Mouse (Mus musculus): ENCODE data around the gene Zfand3.
A peak's percentile ranks its signal among the peaks of the same experiment; 100 is the strongest.

Gene Zfand3

DNA sequence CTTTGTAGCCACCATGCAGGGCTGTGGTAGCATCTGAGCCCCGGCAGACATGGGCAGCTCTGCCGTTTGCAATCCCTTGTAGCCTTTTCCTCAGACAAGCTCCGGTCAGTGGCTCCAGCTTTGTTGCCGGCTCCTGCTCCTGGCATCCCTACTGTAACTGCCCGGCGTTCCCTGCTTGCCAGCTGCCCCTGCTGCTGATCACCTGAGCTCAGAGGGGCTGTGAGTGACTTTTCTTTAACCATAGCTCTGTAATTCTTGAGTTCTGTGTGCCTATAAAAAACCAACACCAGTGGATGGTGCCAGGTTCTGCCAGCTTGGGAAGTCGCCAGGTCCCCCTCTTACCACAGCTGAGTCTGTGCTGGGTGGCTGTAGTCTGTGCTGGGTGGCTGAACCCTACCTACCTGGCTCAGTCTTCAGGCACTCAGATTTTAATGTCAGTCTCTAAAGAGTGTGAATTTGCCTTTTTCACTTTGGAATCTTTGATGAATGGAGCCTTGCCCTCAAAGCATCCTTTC, 150.9 kb downstream of the Zfand3 start:
- no peak for DNase-seq

DNA sequence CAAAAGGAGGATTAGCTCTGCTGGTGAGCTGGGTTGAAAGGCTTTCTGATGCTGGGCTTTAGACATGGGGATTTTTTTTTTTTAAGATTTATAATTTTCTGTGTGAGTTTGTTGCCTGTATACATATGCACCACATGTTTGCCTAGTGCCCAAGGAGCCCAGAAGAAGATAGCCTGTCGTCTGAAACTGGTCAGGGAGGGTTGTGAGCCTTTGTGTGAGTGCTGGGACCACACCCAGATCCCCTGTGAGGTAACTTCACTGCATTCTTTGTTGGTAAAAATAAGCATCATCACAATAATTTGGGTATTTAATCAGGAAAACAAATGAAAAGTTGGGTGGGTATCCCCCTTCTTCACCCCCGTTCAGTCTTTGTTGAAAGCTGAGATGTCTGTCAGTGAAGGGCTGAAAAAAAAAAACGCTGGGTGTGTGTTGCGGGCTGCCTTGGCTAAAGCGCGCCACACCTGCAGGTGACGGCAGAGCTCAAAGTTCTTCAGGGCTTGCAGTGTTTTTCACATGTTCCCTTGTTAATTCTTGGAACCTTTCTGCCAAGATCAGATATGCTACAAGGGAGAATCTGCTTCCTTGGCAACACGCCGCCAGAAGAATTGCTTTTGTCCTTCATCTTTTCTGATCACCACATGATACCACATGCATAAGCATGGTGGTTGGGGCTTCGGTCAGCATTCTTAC, 154.0 kb downstream of the Zfand3 start:
- no peak for DNase-seq

DNA sequence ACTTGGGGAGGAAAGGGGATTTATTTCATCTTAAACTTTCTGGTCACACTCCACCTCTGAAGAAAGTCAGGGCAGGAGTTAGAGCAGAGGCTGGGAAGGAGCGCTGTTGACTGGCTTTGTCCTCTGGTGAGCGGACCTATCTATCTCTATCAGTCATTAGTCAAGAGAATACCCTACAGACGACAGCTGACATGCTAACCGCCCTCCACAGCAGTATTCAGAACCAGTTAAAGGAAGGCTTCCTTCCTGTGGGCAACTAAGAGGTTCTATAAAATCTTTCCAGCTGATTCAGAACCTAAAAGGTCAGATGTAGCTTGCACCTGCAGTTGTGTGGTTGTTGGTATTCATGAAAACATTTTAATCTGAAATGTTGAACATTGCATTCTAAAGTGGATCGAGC, 154.8 kb downstream of the Zfand3 start:
- no peak for DNase-seq

DNA sequence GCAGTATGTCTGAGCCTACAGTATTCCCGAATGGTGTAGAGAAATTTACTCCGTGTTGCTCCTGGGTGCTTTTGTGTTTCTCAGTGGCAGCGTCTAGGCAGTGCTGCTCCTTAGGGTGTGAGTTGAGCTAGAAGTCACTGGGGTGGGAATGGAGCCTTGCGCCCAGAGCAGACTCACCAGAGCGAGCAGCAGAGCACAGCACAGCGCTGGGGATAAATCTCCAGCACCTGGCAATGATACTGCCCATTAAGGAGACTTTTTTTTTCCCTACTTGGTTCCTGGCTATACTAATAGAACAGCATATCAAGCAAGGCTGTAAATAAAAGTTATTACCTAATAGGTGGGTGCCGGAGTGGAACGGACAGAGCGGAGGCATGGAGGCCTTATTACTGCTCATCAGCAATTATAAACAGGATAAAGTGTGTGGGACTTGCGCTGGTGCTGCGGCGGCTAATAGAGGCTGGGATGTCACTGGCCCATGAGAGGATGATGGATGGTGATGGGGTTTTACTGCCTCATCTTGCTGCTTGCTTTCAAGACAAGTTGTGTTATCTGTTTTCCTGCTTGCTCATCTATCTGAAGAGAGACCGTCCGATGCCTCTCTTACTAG, 156.4 kb downstream of the Zfand3 start:
- DNase-seq: no peak

DNA sequence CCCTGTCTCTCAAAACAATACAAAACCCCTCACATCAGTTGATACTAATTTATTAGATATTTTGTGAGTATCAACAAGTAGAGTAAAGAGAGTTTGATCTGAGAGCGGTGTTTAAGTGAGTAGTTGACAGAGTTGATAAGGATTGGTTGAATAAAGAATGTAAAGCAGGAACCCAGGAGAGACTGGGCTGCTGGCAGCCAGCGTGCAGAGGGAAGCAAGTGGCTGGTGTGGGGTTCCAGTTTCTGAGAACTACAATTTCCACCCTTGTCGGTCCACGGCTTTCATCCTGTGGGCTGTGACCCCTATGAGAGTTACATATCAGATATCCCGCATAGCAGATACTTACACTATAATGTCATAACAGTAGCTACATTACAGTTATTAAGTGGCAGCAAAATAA, 158.4 kb downstream of the Zfand3 start:
- no peak for DNase-seq

DNA sequence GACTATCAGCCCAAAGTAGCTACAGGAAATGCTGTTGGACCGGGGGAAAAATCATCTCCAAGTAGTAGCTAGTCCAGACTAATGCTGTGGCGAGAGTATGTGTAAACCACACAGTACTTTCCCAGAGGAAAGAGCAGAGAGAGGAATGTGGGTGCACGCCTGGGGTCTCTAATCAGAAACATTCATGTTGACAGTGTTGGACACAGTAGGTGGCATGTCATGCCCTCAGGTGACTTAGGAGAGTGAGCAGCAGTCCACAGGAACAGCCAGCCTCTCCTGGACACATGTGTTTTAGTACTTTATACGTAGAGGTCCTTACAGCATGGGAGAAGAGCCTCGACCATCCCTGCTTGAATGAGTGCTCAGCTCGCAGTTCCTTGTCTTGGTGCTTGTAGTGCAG, 159.3 kb downstream of the Zfand3 start:
- DNase-seq: no peak

DNA sequence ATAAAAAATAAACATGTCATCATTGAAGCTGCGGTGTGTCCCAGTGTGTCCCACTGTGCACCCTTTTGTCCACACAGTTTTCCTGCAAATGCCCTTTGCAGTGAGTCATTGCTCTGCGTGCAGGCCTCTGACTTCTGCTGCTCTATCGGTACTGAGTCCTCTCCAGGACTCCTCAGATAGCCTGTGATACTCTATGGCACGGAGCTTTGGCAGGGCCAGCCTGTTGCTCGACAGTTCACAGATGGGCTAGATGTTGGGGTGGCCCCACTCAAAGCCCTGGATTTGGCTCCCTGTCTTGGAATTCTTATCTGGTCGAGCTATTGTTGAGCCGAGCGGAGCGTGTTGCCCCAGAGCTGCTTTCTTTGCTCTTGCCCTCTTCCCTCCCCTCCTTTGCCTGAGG, 160.3 kb downstream of the Zfand3 start:
- DNase-seq: no peak

DNA sequence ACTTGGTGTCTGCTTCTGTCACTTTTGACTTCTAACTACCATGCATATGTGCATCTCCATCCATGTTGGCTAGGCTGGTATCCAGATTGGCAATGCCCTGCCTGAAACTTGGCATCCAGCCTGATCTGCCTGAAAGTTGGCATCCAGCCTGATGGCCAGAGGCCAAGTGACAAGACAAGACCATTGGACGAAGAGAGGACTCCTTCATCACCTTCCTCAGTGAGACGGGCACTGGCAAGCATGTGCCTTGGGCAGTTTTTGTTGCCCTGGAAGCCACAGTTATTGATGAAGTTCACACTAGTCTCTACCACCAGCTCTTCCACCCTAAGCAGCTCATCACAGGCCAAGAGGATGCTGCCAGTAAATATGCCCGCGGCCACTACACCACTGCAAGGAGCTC, 172.9 kb downstream of the Zfand3 start:
- DNase-seq: peak; percentile 72 to 85

DNA sequence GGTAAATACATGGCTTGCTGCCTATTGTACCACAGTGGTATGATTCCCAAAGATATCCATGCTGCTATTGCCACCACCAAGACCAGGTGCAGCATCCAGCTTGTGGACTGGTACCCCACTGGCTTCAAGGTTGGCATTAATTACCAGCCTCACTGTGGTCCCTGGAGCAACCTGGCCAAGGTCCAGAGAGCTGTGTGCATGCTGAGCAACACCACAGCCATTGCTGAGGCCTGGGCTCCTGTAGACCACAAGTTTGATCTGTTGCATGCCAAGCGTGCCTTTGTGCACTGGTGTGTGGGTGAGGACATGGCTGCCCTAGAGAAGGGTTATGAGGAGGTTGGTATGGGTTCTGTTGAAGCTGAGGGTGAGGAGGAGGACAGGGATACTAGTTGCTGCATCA, 173.9 kb downstream of the Zfand3 start:
- peak; percentile 62 to 66 for DNase-seq

DNA sequence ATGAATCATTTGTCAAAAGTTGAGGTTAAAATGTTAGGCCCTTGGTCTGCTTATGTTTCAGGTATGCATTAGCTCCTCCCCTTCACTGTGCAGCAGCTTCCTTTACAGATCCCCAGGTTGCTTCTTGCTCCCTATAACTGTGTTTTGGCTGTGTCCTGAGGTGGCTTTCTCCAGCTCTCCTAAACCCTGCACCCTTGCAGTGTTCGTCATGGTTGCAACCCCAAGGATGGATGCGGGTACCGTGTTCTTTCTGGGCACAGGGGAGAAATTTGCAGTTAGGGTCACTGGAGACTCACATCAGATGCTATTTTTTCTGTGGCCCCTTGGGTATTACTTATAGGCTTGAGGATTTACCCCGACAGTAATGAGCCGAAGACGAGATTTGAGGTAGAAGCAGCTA, 175.7 kb downstream of the Zfand3 start:
- DNase-seq: no peak

DNA sequence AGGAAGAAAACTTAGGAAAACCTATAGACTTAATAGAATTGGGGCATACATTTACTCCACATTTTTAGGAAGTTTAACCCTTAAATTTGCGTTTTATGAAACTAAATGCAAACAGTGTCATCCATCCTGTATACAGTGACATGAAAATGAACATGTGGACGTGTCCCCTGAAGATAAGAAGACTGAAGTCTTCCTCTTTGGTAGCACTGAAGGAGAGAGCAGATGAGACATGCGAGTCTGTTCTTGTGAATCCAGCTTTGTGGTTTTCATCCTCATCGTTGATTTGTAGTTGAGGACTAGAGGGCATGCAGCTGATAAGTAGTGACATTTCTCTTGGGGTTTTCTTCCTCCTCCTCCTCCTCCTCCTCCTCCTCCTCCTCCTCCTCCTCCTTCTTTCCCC, 177.0 kb downstream of the Zfand3 start:
- no peak for DNase-seq

DNA sequence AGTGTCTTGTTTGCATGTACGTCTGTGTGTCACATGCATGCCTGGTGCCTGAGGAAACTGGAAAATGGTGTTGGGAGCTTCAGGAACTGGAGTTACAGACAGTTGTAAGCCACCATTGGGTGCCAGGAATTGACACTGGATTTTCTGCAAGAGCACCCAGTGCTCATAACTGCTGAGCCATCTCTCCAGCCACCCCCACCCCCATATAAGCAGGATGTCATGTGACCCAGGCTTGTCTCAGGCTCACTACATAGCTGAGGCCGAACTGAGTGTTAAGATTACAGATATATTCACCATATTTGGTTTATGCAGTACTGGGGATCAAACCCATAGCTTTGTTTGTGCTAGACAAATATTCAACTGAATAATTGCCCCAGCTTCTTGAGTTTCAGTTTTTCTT, 177.5 kb downstream of the Zfand3 start:
- DNase-seq: no peak

DNA sequence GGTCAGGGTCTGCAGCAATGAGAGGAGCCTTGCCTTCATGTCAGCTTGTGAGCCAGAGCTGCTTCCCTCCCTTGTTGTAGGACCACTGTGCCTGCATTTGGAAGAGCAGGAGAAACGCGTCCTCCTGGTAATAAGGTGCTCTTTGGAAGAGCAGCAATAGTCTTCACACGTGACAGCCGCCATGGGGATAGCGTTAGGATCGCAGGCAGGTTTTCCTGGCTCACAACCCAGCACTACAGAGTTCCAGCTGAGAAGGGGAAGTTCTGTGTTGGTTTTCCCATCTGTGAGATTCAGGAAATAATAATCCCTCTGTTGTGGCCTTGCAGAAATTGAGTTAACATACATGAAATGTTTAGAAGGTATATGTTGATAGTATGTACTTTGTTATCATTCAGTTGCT, 179.0 kb downstream of the Zfand3 start:
- DNase-seq: no peak

DNA sequence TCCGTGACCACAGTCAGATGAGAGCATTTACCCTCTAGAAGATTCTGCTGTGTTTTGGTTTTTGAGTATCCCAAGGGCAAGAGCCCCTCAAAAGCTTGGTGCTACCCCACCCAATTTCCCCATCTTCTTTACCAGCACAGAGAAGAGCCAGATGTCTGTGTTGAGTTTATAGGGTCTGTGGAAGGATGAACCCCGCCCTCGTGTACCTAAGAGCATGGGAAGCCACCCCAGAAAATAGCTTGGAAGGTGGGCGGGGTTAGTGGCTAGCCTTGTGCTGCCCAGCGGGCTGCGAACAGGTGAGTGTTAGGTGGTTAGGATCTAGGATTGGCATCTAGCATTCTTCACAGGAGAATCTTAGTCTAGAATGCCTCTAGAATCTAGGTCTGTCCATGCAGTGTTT, 182.6 kb downstream of the Zfand3 start:
- no peak for DNase-seq

DNA sequence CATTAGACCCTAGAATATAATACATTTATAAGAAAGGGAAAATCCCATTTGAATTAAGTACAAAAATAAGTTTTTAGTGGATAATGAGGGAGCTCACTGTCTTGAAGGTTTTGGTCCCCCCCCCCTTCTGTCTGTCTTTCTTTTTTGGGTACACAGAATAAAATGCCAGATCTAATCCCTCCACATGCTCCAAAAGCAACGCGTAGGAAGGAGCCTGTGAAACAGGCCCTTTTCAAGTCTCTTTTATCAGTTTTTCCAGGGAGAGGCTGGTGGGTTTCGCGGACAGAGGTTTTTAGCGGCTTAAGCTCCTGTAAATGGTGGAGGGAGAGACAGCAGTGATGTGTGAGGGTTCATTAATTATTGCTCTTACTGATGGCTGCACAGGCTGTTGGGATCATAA, 183.0 kb downstream of the Zfand3 start:
- DNase-seq: no peak

DNA sequence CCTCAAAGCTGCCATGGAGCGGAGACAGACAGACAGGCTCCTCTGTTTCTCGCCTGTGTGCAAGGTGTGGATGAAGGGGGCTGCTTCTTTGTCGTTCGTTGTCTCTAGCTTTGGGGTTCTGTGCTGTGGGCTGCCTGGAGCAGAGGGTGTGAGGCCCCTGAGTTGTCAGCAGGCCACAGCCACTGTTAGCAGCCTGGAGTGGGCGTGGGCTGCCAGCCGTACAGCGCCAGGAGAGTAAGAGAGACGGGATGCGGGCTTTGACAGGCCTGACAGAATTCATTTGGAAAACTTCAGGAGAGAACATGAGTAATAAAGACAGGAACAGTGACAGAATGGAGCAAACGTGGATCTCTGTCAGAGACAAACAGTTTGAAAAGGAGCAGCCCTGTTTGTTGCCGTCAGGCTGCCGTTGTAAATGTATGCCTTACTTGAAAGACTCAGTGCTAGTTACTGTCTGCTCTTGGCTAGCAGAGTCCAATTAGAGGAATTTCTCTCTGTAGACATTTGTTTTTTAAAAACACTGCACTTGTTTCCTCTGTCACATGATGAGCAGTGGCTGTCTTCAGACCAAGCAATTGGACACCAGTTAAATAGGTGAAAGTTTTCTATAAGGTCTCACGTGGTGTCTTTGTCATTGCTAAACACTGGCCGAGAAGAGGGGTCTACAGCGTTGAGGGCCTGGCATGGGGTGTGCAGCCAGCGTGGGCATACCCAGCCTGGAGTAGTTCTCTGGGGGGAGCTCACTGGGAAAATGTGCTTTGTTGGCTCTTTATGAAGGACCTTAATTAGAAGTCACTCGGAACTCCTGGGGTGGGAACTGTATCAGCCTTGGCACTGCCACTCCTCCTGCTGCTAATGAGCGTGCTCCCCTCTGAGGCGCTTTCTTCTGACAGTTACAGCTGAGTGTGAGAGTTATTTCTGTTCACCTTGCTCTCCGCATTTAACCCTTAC, 183.8 kb downstream of the Zfand3 start:
- no peak for DNase-seq

DNA sequence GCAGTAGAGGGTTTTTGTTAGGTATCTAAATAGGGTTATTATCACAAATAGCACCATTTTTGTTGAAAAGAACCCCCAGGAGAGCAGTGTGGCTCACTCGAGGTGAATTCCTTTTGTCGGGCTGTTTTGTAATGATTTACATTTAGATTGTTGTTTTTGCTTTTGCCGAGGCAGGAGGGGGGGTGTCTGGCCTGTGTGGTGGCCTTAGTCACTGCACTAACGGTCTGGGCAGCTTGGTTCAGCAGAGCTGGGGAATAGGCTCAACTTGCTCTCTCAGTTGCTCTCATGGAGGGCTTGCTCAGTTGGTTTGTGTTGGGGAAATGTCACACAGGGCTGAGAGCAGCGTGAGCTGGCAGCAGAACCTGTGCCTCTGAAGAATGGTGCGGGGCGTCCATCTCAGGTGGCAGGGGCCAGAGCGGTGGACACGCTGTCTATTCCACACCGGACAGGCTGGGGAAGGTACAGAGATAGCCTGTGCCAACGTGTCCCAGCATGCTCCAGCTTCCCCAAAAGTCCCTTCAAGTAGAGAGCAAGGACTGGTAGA, 186.6 kb downstream of the Zfand3 start:
- no peak for DNase-seq

DNA sequence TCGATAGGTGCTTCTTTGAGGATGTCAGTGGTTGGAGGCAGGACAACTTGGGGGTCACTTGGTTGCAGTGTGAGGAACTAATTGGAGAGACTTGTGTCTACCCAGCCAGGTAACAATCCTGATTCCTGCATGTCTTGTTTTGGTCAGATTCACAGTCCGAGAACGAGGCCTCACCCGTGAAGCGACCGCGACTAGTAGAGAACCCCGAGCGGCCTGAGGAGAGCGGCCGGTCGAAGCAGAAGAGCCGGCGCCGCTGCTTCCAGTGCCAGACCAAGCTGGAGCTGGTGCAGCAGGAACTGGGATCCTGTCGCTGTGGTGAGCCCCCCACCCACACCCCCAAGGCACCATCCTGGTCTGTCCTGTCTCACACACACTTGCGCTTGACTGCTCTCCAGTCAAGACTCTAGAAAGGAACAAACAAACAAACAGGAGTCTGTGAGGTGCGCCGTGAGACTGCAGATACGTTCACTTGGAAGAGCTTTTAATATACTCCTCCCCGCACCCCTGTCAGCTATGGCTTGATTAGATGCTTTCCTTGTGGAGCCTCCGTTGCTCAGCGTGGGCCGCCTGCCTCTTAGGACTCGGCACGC, 188.0 kb downstream of the Zfand3 start:
- DNase-seq: no peak

DNA sequence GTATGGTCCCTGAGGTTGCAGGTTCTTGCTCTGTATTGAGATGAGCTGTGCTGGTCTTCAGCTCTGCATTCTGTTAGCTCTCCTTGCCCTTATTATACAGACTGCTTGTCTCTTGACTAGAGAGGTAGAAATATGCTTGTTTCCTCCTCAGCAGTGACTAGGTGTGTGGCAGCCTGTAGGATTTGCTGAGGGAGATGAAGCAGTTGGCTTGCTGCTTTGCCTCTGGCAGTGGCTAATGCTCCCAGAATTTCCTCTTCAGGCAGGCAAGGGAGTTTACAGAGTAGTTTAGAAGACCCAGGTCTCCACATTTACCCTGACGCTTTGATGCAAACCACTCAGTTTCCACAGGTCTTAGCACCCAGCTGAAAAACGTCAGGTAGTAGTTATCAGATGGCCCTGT, 189.1 kb downstream of the Zfand3 start:
- DNase-seq: peak in 1 of 2 experiments; percentile 0

DNA sequence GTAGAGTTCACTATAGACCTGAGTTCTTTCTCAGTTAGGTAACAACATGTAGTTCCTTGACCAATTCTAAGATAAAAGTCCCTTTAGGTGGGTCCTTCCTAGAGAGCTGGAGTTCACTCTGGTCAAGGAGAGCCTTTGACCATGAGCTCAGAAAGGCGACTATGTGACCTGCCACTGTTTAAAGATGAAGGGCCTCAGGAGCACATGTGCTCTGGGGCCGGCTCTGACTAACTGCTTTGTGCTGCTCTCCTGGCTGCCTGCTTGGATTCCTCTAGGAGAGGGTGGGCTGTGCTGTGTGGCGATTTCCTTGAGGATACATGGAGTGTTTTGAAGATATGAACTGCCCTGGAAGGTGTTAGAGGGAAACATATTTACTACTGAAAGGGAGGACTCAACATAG, 189.6 kb downstream of the Zfand3 start:
- peak in 1 of 2 experiments; percentile 1 for DNase-seq

DNA sequence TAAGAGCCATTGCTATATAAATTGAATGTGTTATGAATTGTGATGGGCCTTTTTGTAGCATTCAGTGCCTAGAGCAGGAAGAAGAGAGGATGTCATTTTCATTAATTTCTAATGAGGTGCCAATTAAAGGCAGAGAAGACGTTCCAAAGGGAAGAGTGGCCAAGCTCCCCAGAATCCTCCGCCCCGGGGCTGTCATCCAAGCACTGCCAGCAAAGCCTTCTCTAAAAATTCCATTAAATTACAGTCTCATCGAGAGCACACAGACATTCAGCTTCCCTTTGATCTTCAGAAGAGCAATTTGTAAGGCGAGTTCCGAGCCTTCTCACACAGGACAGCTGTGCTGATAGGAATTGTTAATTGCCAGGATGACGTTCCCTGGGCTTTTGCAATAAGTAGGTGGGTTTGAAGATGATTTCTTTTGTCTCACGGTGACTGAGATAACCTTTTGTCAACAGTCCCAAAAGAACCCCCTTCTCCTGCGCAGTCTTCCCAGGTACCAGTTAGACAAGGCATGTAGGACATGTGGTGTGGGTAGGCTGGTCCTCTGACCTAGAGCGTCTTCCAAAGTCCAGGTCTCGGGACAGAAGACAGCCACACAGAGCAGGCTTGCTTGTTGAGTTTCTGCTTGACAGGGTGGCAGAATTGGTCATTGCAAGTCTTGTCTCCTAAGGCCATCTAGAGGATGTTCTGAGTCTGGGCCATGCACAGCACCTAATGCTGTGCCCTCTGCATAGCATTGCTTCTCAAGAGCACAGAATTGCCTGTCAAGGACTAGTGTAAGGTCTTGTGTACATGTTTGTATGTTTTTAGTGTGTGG, 190.3 kb downstream of the Zfand3 start:
- peak; percentile 47 to 52 for DNase-seq

DNA sequence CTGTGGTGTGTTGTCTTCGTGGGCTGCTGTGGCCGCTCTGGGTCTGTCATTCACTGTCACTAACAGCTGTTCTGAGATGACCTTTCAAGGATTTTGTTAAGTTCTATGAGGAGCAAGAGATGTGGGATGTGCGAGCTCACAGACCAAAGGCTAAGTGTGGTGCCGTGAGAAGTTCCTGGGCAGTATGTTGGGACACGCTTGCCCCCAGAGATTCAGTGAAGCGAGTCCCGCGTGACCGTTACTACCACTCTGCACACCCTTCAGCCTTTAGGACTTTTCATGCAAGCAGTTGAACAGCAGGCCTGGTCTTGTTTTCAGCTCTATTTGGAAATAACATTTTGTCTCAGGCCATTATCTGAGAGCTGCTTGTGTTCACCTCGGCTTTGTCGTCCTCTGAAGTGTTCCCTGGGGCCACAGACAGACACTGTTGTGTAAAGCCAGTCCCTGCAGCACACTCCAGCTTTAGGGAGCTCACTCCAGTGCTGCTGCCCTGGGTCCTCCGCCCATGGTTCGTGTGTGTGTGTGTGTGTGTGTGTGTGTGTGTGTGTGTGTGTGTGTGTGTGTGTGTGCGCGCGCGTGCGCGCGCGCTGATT, 191.2 kb downstream of the Zfand3 start:
- peak in 1 of 2 experiments; percentile 1 for DNase-seq

Measured in kidney, adult 8-10 months (tissue).